Mouse (Mus musculus) layer of hippocampus, postnatal 36 days (tissue): ENCODE data around the gene Fam131b. TPM values are rescaled to one million over a fixed set of nuclear protein-coding genes. Genes with fewer than 3 reads are reported as not detected.

ENCODE experiments used
- DNase-seq, 2 experiments: peaks; one replicate each; pipeline ENCODE4 v3.0.0; 2022
- total RNA-seq, 2 experiments: library from RNA; stranded (reverse); gene quantifications; 2 replicates each; pipeline ENCODE4 v1.2.3; 2021

Gene Fam131b
- 10 to 100 TPM; 76.2 to 77.0 TPM for total RNA-seq

DNA sequence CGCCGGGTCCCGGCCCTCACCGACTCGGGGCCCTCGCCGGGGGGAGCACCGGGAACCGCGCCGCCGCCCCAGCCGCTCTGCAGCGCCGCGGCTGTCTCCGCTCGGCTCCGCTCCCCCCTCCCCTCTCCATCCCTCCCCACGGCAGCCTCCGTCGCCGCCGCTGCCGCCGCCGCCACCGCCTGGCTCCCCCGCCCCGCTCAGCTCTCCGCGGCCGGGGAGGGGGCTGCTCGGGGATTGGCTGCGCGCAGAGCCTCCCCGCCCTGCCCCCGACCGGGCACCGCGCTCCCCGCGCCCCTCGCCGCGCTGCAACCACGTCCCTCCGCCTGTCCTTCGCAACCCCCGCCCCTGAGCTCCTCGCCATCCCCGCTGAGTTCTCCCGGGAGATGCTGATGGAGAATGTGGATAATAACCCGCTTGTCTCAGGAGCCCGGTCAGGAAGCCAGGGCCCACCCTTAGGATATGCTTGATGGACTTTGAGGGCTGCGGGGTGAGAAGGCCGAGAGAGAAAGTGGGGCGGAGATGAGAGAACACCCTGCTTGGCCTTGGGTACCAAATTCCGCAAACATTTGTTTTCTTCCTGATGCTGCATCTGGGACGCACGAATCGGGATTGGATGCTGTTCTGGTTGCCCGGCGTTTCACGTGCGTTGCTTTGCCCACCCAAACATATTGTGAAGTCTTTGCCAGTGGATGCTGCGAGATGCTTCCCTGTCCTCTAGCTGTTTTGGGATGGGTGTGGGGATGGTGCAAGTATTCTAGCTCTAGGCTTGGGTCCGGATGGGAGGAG is at the start of gene Fam131b:
TSS of gene Fam131b (minus strand) at position 162 of the 786 bp plus-strand sequence.
- peak; percentile 78 to 82 for DNase-seq

DNA sequence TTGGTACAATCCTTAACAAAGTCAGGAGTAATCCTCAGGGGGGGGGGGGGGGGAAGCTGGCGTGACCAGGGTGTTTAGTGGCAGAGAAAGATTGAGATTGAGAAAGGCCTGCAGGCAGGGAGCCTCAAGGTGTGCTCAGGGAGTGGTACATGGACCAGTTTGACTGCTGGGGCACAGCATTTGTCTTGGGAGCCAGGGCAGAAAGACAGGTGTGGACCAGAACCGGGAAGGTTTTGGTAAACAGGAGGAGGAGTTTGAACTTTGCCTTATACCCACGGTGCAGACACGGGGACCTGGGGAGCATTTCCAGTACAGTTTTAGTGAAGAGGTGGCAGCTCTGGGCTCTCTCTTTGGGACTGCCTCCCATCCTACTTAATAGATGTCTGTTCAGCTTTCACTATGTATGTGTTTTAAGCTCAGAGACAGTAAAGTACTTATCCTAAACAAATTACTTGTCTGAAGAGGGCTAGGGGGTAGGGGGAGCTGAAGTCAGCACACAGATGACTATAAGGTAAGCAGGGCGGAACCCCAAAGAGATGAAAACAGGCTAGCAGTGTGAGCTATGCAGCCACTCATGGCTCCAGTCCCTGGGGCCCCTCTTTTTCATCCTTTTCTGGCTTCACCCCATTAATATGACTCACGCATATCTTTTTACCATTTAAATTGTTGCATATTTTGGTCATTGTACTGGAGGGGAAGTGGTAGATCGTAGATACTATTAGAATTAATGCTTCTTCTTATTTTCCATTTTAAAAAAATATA is 49.4 kb upstream of the Fam131b start:
- DNase-seq: no peak

DNA sequence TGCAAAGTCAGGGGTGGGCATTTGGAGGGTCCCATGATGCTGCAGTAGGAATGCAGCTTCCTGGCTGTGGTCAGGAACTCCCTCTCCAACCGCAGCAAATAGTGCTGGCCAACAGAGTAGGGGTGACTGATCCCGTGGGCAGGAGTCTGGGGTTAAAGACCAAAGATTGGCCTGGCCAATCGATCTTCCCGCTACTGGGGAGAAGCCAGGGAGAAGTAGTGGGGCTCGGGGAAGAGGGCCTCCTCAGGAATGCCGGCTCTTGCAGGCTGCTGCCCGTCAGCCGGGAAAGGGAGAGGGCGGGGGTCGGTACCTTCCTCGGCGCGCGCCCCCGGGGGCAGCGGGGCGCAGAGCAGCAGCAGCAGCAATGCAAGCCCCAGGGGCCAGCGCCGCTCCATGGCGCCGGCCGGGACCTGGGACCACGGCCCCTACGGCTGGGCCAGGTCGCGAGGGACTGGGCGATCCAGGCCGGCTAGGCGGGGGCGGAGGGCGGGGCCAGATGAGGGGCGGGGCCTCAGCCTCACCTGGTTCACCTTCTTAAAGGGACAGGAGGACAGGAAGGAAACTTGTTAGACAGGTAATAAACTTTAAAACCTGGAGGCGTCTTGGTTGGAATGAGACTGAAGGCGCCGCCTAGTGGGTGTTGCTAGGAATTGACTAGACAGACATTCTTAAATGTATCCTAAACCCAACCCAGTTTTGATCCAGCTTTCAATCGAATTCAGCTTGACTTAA is 48.5 kb upstream of the Fam131b start, which contains the start of gene Epha1:
TSS of gene Epha1 (minus strand) at position 453 of the 732 bp plus-strand sequence.
- no peak for DNase-seq

DNA sequence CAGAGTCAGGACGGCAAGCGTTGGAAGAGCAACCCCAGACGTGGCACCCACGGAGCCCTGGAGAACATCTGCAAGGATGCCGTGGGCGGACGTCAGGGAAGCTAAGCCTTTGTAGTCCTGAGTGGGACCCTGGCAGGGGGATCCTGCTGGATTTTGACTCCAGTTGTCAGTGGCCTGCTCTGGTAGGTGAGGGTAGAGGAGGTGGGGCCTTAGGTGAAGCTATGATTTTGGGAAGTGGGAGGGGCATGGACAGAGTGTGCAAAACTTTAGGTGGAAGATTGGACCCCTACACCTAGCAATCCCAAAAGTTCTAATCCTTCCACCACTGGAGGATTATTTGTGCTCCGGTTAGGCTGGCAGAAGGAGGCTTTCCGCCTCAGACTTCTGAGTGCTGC is 48.0 kb upstream of the Fam131b start:
- DNase-seq: no peak

- no peak for DNase-seq
Observed at GRCm38 (mm10) chr6:42372001-42372400, 47.6 kb upstream of the Fam131b start.

- no peak for DNase-seq
Observed at GRCm38 (mm10) chr6:42370630-42371363, 46.4 kb upstream of the Fam131b start.

- DNase-seq: no peak
Observed at GRCm38 (mm10) chr6:42369870-42370269, 45.4 kb upstream of the Fam131b start.

DNA sequence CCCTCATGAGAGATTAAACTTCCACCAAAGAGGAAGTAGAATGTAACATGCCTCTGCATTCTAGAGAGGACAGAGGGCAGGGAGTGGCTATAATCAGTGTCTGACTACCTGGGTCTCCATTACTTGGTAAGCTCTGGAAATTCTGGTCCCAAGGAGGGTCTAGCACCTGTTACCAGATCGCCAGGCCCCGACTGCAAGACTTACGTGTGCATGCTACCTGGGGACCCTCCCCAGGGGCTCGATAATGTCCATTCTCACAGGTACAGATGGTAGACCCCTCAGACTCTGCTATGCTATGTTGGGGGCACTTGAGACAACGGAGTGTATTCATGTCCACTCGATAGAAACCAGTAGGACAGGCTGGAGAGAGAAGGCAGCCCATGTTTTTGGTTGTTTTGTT is 40.8 kb upstream of the Fam131b start:
- no peak for DNase-seq

- DNase-seq: no peak
Observed at GRCm38 (mm10) chr6:42364607-42365006, 40.2 kb upstream of the Fam131b start.

GRCm38 (mm10) chr6:42364066-42364465 is 39.6 kb upstream of the Fam131b start:
- DNase-seq: no peak

- DNase-seq: no peak
Observed at GRCm38 (mm10) chr6:42362974-42363373, 38.5 kb upstream of the Fam131b start.

- no peak for DNase-seq
Observed at GRCm38 (mm10) chr6:42362497-42362896, 38.1 kb upstream of the Fam131b start.

- DNase-seq: no peak
Observed at GRCm38 (mm10) chr6:42362074-42362473, 37.6 kb upstream of the Fam131b start.

GRCm38 (mm10) chr6:42361041-42361895 is 36.8 kb upstream of the Fam131b start:
- no peak for DNase-seq

DNA sequence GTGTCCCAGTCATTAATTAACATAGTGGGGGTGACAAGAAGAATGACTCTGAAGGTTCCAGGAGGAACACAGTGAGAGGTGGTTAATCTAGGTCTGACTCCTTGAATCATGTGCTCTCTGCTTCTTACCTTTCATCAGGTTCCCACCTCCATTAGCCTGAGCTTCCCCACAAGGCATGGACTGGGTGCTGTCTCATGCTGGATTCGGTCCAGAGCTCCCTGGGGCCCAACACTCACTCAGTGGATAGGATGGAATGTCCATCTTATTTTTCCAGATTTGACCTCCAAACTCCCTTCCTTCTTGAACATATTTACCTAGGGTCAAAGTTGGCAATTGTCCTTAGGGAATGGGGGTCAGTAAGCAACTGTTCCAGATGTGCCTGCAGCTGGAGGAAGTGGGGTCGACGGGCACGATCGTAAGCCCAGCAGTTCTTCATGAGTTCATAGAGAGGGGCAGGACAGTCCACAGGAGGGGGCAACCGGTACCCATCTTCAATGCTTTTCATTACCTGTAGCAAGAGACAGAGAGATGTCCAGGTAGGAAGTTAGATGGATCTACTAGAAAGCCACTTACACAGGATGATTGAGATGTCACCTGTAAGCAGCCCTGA is 35.9 kb upstream of the Fam131b start:
- no peak for DNase-seq

DNA sequence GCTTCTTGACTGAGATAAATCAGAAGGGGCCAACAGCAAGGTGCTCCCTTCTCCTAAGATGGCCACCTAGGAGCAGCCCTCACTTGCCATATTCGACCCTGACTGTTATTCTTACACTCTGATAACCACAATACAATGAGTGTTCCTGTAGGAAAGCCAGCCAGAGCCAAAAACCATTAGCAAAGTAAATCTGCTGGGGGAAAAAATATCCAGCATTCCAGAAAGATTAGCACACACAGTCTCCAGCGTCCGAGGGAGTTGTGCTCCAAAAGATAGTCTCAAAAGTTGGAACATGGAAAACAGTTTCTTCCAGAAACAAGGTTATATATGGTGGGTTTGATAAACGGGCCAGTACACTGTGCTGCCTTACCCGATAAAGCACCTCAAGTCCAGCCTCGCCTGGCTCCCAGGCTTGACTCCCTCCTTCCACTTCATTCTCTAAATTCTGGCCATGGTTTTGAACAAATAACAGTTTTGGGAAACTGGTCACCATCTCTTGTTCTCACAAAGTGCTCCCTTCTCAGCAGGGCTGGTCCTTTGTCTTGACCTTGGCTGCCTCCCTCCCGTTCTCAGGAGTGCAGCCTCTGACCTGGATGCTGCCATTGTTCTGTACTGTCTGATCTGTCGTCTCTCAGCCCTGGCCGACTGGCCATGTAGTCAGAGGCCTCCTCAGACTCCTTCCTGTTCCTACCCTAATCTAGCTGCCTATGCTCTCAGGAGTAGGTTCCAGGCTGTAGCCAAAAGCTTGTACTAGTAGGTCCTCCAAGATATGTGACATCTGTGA is 35.1 kb upstream of the Fam131b start:
- no peak for DNase-seq

- DNase-seq: no peak
Observed at GRCm38 (mm10) chr6:42358901-42359300, 34.5 kb upstream of the Fam131b start.

DNA sequence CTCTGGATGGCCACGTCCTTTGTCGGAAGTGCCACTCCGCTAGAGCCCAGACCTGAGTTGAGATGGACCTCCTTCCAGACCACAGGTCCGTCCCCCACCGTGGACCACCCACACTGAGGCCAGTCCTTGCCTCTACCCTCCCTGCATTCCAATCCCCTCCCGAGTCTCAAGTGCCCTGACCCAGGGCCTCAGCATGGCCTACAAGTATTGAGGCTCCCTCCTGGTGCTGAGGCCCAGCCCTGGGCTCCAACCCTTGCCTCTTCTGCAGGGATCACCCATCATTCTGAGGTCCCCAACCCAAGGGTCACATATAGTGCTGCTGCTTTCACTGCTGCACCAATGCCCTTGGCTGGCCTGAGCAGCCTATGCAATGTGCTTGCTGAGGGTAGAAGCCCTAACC is 33.5 kb upstream of the Fam131b start:
- no peak for DNase-seq

GRCm38 (mm10) chr6:42356913-42357312 is 32.5 kb upstream of the Fam131b start:
- no peak for DNase-seq
